Mouse (Mus musculus): ENCODE results near the gene Oscp1. TPM values are rescaled to one million over a fixed set of nuclear protein-coding genes. Genes with fewer than 3 reads are reported as not detected.

The Oscp1 gene
- polyA plus RNA-seq, 1 experiment = 11.1 TPM

- H3K4me3 ChIP-seq (ENCODE audit: insufficient read depth, poor library complexity, severe bottlenecking) = no peak overlapping the region
- H3K36me3 ChIP-seq (ENCODE audit: control insufficient read depth, insufficient read depth) = no peaks in the 10 kb centered on the region
- peaks cover 52% of the 10 kb centered on the region for H3K27me3 ChIP-seq (ENCODE audit: control insufficient read depth, insufficient read depth, insufficient read length)
- no peak for TF ChIP-seq MAX (IDR thresholded peaks at IDR 0.05)
- no peak for TF ChIP-seq CEBPB (IDR thresholded peaks at IDR 0.05; ENCODE audit: low read depth)
- TF ChIP-seq MYOG (IDR thresholded peaks at IDR 0.05; ENCODE audit: control insufficient read depth, extremely low read depth, insufficient read length) = no peak
- no peak for TF ChIP-seq MYOD1 (IDR thresholded peaks at IDR 0.05; ENCODE audit: control insufficient read depth, insufficient read length, low read depth)
- no peak for TF ChIP-seq USF1 (IDR thresholded peaks at IDR 0.05; ENCODE audit: low read depth)
- TF ChIP-seq FOSL1 (IDR thresholded peaks at IDR 0.05; ENCODE audit: insufficient read depth, low read length, poor library complexity, severe bottlenecking) = no peak
- H3K79me3 ChIP-seq (ENCODE audit: low read depth) = no peaks in the 10 kb centered on the region
- no peaks in the 10 kb centered on the region for H3K79me2 ChIP-seq (ENCODE audit: control insufficient read depth, insufficient read depth)
- no peak overlapping the region for H3ac ChIP-seq (ENCODE audit: control insufficient read depth, insufficient read length, low read depth)
Measured at GRCm38 (mm10) chr4:126025801-126026200, 32.6 kb upstream of the Oscp1 start.

DNA sequence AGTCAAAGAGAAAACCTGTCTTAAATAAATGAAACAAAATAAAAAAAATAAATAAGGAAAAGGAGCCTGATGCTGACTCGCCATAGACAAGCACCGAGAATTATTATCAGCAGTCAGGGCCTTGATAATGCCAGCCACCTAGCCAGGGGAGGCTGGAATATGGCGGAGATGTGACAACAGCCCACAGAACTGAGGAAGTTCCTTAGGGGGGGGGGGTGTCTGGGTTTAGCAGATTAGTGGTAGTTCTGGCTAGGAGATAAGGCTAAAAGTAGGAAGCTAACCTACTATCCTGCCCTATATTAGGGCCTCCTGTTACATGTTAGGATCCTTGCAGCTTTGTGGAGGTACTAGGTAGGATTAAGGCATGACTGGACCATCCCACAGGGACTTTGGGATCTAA, 30.4 kb upstream of the Oscp1 start:
- H3K79me2 ChIP-seq (ENCODE audit: control insufficient read depth, insufficient read depth) = no peaks in the 10 kb centered on the region
- TF ChIP-seq MYOG (IDR thresholded peaks at IDR 0.05; ENCODE audit: control insufficient read depth, extremely low read depth, insufficient read length) = no peak
- TF ChIP-seq CTCF (IDR thresholded peaks at IDR 0.05; ENCODE audit: control insufficient read depth, insufficient read depth, insufficient read length) = no peak
- TF ChIP-seq USF1 (IDR thresholded peaks at IDR 0.05; ENCODE audit: low read depth) = no peak
- TF ChIP-seq MYOD1 (IDR thresholded peaks at IDR 0.05; ENCODE audit: control insufficient read depth, insufficient read length, low read depth) = no peak
- TF ChIP-seq CEBPB (IDR thresholded peaks at IDR 0.05; ENCODE audit: low read depth) = no peak
- TF ChIP-seq FOSL1 (IDR thresholded peaks at IDR 0.05; ENCODE audit: insufficient read depth, low read length, poor library complexity, severe bottlenecking) = no peak
- no peak for TF ChIP-seq MAX (IDR thresholded peaks at IDR 0.05)
- H3K79me3 ChIP-seq (ENCODE audit: low read depth) = no peaks in the 10 kb centered on the region
- no peaks in the 10 kb centered on the region for H3K36me3 ChIP-seq (ENCODE audit: control insufficient read depth, insufficient read depth)
- H3ac ChIP-seq (ENCODE audit: control insufficient read depth, insufficient read length, low read depth) = no peak overlapping the region
- H3K27me3 ChIP-seq (ENCODE audit: control insufficient read depth, insufficient read depth, insufficient read length) = peaks cover 57% of the 10 kb centered on the region
- H3K4me3 ChIP-seq (ENCODE audit: insufficient read depth, poor library complexity, severe bottlenecking) = no peak overlapping the region

DNA sequence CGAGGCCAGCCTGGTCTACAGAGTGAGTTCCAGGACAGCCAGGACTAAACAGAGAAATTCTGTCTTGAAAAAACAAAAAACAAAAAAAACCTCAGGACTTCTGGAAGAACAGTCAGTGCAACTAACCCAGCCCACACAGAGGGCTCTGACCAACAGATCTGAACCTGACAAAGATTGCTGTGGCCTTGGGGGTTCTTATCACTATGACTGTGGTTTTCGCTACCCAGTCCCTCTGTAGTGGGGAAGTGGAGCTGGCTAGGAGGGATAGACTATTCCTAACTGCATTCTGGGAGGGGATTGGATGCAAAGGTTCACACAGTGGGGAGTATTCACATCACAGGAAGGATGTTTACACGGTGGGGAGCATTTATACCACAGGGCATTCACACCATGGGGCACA, 29.3 kb upstream of the Oscp1 start:
- Histone ChIP-seq H3K36me3 (ENCODE audit: control insufficient read depth, insufficient read depth) (no peaks in the 10 kb centered on the region), H3K79me2 (ENCODE audit: control insufficient read depth, insufficient read depth) (no peaks in the 10 kb centered on the region), H3K79me3 (ENCODE audit: low read depth) (no peaks in the 10 kb centered on the region), H3K4me3 (ENCODE audit: insufficient read depth, poor library complexity, severe bottlenecking) (no peak overlapping the region), H3K27me3 (ENCODE audit: control insufficient read depth, insufficient read depth, insufficient read length) (peaks cover 56% of the 10 kb centered on the region), H3ac (ENCODE audit: control insufficient read depth, insufficient read length, low read depth) (no peak overlapping the region)
- TF ChIP-seq MAX (IDR thresholded peaks at IDR 0.05) (no peak), MYOG (IDR thresholded peaks at IDR 0.05; ENCODE audit: control insufficient read depth, extremely low read depth, insufficient read length) (no peak), CTCF (IDR thresholded peaks at IDR 0.05; ENCODE audit: control insufficient read depth, insufficient read depth, insufficient read length) (no peak), FOSL1 (IDR thresholded peaks at IDR 0.05; ENCODE audit: insufficient read depth, low read length, poor library complexity, severe bottlenecking) (no peak), MYOD1 (IDR thresholded peaks at IDR 0.05; ENCODE audit: control insufficient read depth, insufficient read length, low read depth) (no peak), USF1 (IDR thresholded peaks at IDR 0.05; ENCODE audit: low read depth) (no peak)

DNA sequence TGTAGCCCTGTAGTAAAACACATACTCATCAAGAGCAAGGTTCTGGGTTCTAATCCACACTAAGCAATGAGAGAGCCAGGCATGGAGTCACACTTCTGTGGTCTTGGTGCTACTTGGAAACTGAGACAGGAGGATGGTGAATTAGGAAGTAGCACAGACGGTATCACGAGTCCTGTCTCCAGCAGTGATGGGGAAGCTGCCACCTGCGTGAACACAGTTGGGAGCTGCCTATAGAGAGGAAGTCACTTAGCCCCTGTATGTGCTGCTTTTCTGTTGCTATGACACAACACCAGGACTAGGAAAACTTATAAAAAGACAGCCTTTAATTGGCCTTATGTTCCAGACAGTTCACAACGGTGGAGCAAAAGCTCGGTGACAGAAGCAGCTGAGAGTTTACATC, 27.7 kb upstream of the Oscp1 start:
- Histone ChIP-seq H3K4me3 (ENCODE audit: insufficient read depth, poor library complexity, severe bottlenecking) (no peak overlapping the region), H3K36me3 (ENCODE audit: control insufficient read depth, insufficient read depth) (no peaks in the 10 kb centered on the region), H3K79me2 (ENCODE audit: control insufficient read depth, insufficient read depth) (no peaks in the 10 kb centered on the region), H3ac (ENCODE audit: control insufficient read depth, insufficient read length, low read depth) (no peak overlapping the region), H3K79me3 (ENCODE audit: low read depth) (no peaks in the 10 kb centered on the region), H3K27me3 (ENCODE audit: control insufficient read depth, insufficient read depth, insufficient read length) (peaks cover 39% of the 10 kb centered on the region)
- TF ChIP-seq USF1 (IDR thresholded peaks at IDR 0.05; ENCODE audit: low read depth) (no peak), MYOD1 (IDR thresholded peaks at IDR 0.05; ENCODE audit: control insufficient read depth, insufficient read length, low read depth) (no peak), CEBPB (IDR thresholded peaks at IDR 0.05; ENCODE audit: low read depth) (no peak), FOSL1 (IDR thresholded peaks at IDR 0.05; ENCODE audit: insufficient read depth, low read length, poor library complexity, severe bottlenecking) (no peak)

GRCm38 (mm10) chr4:126035413-126035812, 23.0 kb upstream of the Oscp1 start:
- Histone ChIP-seq H3K79me2 (ENCODE audit: control insufficient read depth, insufficient read depth) (no peaks in the 10 kb centered on the region), H3K79me3 (ENCODE audit: low read depth) (no peaks in the 10 kb centered on the region), H3K4me3 (ENCODE audit: insufficient read depth, poor library complexity, severe bottlenecking) (no peak overlapping the region), H3K36me3 (ENCODE audit: control insufficient read depth, insufficient read depth) (no peaks in the 10 kb centered on the region), H3ac (ENCODE audit: control insufficient read depth, insufficient read length, low read depth) (no peak overlapping the region), H3K27me3 (ENCODE audit: control insufficient read depth, insufficient read depth, insufficient read length) (peaks cover 33% of the 10 kb centered on the region)
- no peak for TF ChIP-seq FOSL1 (IDR thresholded peaks at IDR 0.05; ENCODE audit: insufficient read depth, low read length, poor library complexity, severe bottlenecking)
- TF ChIP-seq MAX (IDR thresholded peaks at IDR 0.05) = no peak
- no peak for TF ChIP-seq CTCF (IDR thresholded peaks at IDR 0.05; ENCODE audit: control insufficient read depth, insufficient read depth, insufficient read length)
- no peak for TF ChIP-seq MYOD1 (IDR thresholded peaks at IDR 0.05; ENCODE audit: control insufficient read depth, insufficient read length, low read depth)
- TF ChIP-seq MYOG (IDR thresholded peaks at IDR 0.05; ENCODE audit: control insufficient read depth, extremely low read depth, insufficient read length) = no peak
- no peak for TF ChIP-seq USF1 (IDR thresholded peaks at IDR 0.05; ENCODE audit: low read depth)
- TF ChIP-seq CEBPB (IDR thresholded peaks at IDR 0.05; ENCODE audit: low read depth) = no peak

- H3K79me3 ChIP-seq (ENCODE audit: low read depth) = peaks cover 8% of the 10 kb centered on the region
- TF ChIP-seq MAX (IDR thresholded peaks at IDR 0.05) (peak; percentile 52), USF1 (IDR thresholded peaks at IDR 0.05; ENCODE audit: low read depth) (no peak)
Measured at GRCm38 (mm10) chr4:126046851-126047585, 11.3 kb upstream of the Oscp1 start, which contains the start of gene Mrps15. TSS of gene Mrps15 (plus strand) at chr4:126046925.

More at GRCm38 (mm10) chr4:126046851-126047585, 11.3 kb upstream of the Oscp1 start, which contains the start of gene Mrps15:
- peak within 1 kb of the TSS; percentile 88 for H3ac ChIP-seq (ENCODE audit: control insufficient read depth, insufficient read length, low read depth)
- peak within 1 kb of the TSS; percentile 88 for H3K4me3 ChIP-seq (ENCODE audit: insufficient read depth, poor library complexity, severe bottlenecking)
- peaks cover 17% of the 10 kb centered on the region for H3K79me2 ChIP-seq (ENCODE audit: control insufficient read depth, insufficient read depth)
- no peaks in the 10 kb centered on the region for H3K27me3 ChIP-seq (ENCODE audit: control insufficient read depth, insufficient read depth, insufficient read length)
- H3K36me3 ChIP-seq (ENCODE audit: control insufficient read depth, insufficient read depth) = peaks cover 13% of the 10 kb centered on the region

Data from C2C12 (cell line).